ENCODE assay signal across 12 mouse cellular contexts in the genomic region with DNA sequence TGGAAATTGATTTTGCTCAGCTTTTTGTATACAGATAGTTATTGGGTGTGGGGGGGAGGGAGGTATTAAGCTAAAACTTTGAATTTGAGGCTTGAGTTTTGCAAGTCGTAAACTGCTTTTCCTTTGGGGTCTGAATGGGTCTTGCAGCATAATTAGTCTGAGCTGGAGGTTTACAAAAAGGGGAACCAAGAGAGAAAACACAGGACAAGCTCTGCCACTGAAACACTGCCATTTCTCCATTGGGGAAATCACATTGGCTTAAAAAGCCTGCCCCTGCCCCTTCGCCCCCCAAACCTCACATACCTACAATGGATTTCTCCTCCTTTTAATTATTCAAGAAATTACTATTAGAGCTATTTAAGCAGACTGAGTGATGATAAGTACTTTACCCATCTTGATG.
"Had no signal": no experiment of that assay in that cellular context is flagged by ENCODE, and none has a peak within 500 bp of the region (broad histone marks: within the 10 kb centered on the region; RNA-seq: fewer than 3 reads in every experiment).

No protein-coding gene starts in this region.

- H3K4me3 ChIP-seq: kidney, embryonic 15.5 days; liver, embryonic 13.5 days; midbrain, embryonic 12.5 days; midbrain, embryonic 15.5 days; neural tube, embryonic 12.5 days had no signal

- ATAC-seq: midbrain, embryonic 15.5 days had no signal

- H3K27ac ChIP-seq: kidney, embryonic 15.5 days; liver, embryonic 13.5 days; midbrain, embryonic 12.5 days; neural tube, embryonic 12.5 days; stomach, postnatal 0 days had no signal

- H3K9ac ChIP-seq: kidney, embryonic 15.5 days; liver, embryonic 13.5 days; midbrain, embryonic 12.5 days; midbrain, embryonic 15.5 days; neural tube, embryonic 12.5 days had no signal

- H3K4me2 ChIP-seq: kidney, embryonic 15.5 days; liver, embryonic 13.5 days; midbrain, embryonic 12.5 days; midbrain, embryonic 15.5 days; neural tube, embryonic 12.5 days had no signal

- H3K9me3 ChIP-seq: kidney, embryonic 15.5 days; liver, embryonic 13.5 days; midbrain, embryonic 12.5 days; midbrain, embryonic 15.5 days; neural tube, embryonic 12.5 days had no signal

- H3K36me3 ChIP-seq: kidney, embryonic 15.5 days; liver, embryonic 13.5 days; midbrain, embryonic 12.5 days; midbrain, embryonic 15.5 days; neural tube, embryonic 12.5 days had no signal

- H3K4me1 ChIP-seq: liver, embryonic 13.5 days had no signal

- DNase-seq: kidney, adult 8-10 months; liver, embryonic 13.5 days; lung, adult 2 months; right cerebral cortex, adult 18-20 months; thymus, adult 2 months; thymus, postnatal 14 days; thymus, postnatal 4 days had no signal

- H3K27me3 ChIP-seq: kidney, embryonic 15.5 days; liver, embryonic 13.5 days; midbrain, embryonic 12.5 days; midbrain, embryonic 15.5 days; neural tube, embryonic 12.5 days had no signal
